Mouse (Mus musculus): Measurements from ENCODE around the gene Peg10.

- TF ChIP-seq TAL1 (IDR thresholded peaks at IDR 0.05; ENCODE audit: low read length) (no peak), GATA1 (IDR thresholded peaks at IDR 0.05; ENCODE audit: low read length) (no peak)
These were observed 15.1 kb downstream of the Peg10 start for GRCm38 (mm10) chr6:4762252-4762651.
